Mouse (Mus musculus): ENCODE measurements at regions not wholly inside any gene's neighbourhood (a gene's known extent, or its start where the extent isn't known, plus 50 kb on each side); places are given as distances from the start of the nearest gene placed in this dataset.

GRCm38 (mm10) chr10:113161486-113161885 lies 232.7 kb upstream of the Atxn7l3b start:
- no peak for DNase-seq (ENCODE audit: low spot score in 2 of 2)

- DNase-seq (ENCODE audit: low spot score in 2 of 2) = no peak
Observed at GRCm38 (mm10) chr10:113160055-113160454, 231.3 kb upstream of the Atxn7l3b start.

GRCm38 (mm10) chr10:113158988-113159387 lies 230.2 kb upstream of the Atxn7l3b start:
- DNase-seq (ENCODE audit: low spot score in 2 of 2) = no peak

GRCm38 (mm10) chr10:113141606-113142005 lies 212.8 kb upstream of the Atxn7l3b start:
- peak in 1 of 2 experiments; percentile 5 for DNase-seq (ENCODE audit: low spot score in 2 of 2)

GRCm38 (mm10) chr10:113114999-113115398 lies 186.2 kb upstream of the Atxn7l3b start:
- no peak for DNase-seq (ENCODE audit: low spot score in 2 of 2)

GRCm38 (mm10) chr10:113105771-113106430 lies 177.1 kb upstream of the Atxn7l3b start:
- no peak for DNase-seq (ENCODE audit: low spot score in 2 of 2)

- DNase-seq (ENCODE audit: low spot score in 2 of 2) = no peak
Observed at GRCm38 (mm10) chr10:113105301-113105700, 176.5 kb upstream of the Atxn7l3b start.
